Comparison of ENCODE assay signal across 8 mouse cellular contexts in the genomic region with DNA sequence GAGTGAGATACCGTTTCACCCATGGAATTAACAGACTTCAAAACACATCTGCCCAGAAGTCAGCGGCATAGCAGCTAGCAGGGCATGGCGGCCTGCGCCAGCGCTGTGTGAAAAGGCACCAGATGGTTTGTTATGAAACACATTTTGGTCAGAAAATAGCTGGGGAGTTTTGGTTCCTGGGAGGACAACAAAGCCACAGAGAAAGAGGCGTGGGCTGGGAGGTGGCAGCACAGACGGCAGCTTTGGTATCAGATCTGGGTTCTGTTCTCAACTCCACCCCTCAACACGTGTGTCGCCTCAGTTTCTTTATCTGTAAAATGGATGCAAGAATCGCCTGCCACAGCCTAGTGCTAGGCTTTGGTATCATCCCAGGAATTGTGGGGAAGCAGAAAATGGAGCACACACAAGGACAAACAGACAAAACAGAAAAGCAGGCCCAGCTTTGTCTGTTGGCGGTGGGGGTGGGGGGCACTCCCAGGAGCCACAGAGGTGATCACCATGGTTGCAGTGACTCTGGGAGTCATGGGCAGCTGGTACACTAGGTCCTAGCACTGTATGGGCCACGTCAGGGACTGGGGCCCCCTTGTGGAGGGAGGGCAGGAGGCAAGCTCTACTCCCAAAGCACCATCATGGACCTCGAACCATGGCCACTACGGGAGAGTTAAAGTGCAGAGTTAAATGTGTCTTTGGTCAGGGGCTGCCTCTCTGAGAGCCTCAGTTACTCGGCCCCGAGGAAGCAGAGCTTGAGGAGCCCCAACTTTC. TPM values are rescaled to one million over a fixed set of nuclear protein-coding genes. Genes with fewer than 3 reads are reported as not detected.
DNase-seq lines count a peak whose midpoint lies in the region.

No protein-coding gene starts in this region.

- DNase-seq in adrenal gland, postnatal 14 days = peak; percentile 59
- no peak for DNase-seq in adrenal gland, adult 18-20 months (ENCODE audit: low spot score in 2 of 2)
- peak; percentile 23 for DNase-seq in retina, postnatal 1 day
- DNase-seq in retina, embryonic 14.5 days (ENCODE audit: low spot score) = no peak
- DNase-seq in layer of hippocampus, adult 9-11 months = peak; percentile 86
- peak; percentile 78 for DNase-seq in right cerebral cortex, postnatal 25 days
- no peak for DNase-seq in adrenal gland, postnatal 25 days
- DNase-seq in kidney, postnatal 14 days = no peak

RNA-seq across cellular contexts. Expression of a gene that starts 21.7 kb away (rescaled TPM):
- total RNA-seq in adrenal gland, postnatal 14 days (2021) = 46.4 and 53.1 TPM in 2 replicates
- 10 to 100 TPM; 41.8 to 53.9 TPM for total RNA-seq in adrenal gland, adult 18-20 months (2021)
- 42.4 and 43.3 TPM in 2 replicates for total RNA-seq in adrenal gland, postnatal 25 days (2021)

RNA-seq across cellular contexts. Expression of a gene that starts 42.0 kb away (rescaled TPM):
- 19.6 and 21.5 TPM in 2 replicates for total RNA-seq in adrenal gland, postnatal 14 days (2021)
- total RNA-seq in adrenal gland, adult 18-20 months (2021) = 10 to 100 TPM; 14.9 to 20.8 TPM
- 16.7 and 22.0 TPM in 2 replicates for total RNA-seq in adrenal gland, postnatal 25 days (2021)

Comparison
In these comparisons a context has a peak if more than half of its experiments do, and no peak if none do; other contexts are left out.
1. DNase-seq: peak in adrenal gland, postnatal 14 days (single experiment), retina, postnatal 1 day (single experiment), layer of hippocampus, adult 9-11 months (single experiment) and right cerebral cortex, postnatal 25 days (single experiment); none in adrenal gland, adult 18-20 months (0 of 2), retina, embryonic 14.5 days (single experiment), adrenal gland, postnatal 25 days (single experiment) and kidney, postnatal 14 days (single experiment).